Mouse (Mus musculus) lung, postnatal 14 days (tissue): ENCODE results near the gene Xpot.

Experiments used
- DNase-seq: peaks from one replicate; pipeline ENCODE4 v3.0.0; 2021

Gene Xpot

DNA sequence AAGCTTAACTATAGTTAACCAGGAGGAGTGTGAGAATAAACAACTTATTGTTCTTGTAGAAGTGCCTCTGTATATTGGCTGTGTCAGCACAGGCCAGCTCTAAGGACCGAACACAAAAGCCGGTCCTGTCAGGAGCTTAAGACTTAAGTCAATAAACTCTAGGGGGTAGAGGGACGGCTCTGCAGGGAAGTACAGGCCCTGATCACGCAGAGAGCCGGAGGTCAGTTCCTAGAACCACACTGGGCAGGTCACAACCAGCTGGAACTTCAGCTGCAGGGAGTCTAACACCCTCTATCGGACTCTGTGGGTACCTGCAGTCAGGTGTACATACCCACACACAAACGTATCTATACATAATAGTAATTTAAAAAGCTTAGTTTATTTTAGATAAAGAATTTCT is 10.2 kb downstream of the Xpot start:
- DNase-seq = no peak

DNA sequence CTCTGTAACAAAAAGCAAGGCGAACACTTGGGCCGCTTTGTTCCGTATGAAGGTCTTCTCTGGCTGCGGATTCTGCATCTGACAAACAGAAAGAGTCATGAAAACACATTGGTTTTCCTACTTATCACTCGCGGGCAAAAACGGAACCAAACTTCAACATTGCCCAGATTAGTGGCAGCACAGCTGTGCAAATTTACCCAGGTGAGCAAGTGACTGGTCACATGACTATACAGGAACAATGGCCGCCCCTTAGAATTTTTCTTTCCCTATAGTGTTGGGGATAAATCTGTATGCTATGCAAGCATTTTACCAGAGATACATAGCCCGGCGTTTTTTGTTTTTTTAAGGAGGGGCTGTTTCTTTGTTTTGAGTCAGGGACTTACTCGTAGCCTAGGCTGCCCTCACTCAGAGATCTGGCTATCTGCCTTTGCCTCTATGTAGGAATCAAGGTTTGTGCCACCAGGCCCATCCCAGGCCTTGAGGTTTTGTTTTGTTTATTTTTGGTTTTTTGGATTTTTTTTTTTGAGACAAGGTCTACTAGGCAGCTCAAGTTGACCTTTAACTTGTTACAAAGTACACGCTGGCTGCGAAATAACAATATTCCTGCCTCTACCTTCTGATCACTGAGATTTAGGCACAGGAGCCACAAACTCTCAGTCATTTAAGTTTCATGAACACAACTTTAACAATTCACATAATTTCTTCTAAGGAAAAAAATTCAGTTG is 10.8 kb downstream of the Xpot start:
- no peak for DNase-seq

DNA sequence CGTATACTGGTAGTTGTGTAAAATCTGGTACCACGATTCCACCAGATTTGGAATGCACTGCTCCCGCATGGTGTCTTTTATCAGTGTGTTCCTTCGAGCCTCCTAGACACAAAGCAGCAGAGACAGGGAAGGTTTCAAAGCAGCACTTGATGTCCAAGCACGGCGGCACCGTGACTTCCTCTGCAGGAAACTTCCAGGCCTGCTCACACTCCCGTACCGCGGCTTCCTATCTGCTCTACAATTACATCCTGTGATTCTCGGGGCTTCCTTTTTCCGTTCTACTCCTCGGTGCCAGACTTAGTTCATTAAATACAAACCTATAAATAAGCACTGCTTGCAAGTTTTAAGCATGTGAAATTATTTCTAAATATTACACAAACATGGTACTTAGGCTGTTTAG is 12.6 kb downstream of the Xpot start:
- DNase-seq = peak; percentile 51

DNA sequence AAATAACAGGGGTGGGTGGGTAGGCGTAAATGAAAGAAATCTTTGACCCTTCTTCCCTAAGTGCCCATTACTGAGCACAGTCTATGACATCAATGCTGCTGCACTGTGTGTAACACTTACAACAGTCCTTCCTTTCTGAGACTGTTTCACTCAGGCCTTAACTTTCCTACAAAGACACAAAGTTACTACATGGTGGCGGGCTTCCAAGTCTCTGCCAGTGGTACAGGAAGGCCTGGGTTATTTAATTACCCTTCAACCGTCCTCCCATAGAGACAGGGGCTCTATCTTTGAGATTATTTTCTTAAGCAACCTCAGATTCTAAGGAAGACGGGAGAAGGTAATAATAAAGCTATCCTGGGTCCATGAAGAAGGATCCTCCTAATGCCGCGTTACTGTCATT is 13.7 kb downstream of the Xpot start:
- DNase-seq = no peak

DNA sequence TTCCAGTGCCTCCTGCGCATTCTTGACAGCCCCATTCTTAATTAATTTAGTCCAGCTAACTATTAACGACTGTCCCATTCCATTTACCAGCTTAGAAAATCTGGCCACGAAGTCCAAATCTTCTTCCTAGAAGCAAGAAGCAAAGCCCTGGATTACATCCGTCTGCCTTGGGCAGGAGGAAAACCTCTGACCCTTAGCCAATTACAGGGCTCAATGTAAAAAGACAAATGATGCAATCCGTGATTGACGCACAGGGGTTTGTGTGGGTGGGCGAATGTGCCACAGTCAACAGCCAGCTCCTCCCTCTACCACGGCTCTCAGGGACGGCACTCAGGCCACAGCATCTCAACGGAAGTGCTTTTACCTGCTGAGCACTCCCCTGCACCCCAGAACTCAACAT is 14.5 kb downstream of the Xpot start:
- DNase-seq = no peak

DNA sequence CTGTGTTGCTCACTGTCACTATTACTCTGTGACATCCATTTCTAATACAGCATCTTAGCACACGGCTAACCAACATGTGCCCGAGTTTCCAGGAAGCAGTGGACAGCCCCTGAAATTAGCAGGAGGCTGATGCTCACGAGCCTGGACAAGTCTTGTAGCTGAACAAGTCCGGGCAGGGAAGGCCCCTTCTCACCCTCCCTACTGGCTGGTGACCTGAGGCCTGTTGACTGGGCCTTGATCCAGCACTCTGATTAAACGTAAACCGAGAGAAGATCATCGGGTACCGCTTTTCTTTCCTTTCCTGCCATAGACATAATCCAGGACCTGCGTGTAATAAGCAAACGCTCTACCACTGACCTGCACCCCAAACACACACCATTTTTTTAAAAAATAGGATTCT is 18.0 kb downstream of the Xpot start:
- no peak for DNase-seq

DNA sequence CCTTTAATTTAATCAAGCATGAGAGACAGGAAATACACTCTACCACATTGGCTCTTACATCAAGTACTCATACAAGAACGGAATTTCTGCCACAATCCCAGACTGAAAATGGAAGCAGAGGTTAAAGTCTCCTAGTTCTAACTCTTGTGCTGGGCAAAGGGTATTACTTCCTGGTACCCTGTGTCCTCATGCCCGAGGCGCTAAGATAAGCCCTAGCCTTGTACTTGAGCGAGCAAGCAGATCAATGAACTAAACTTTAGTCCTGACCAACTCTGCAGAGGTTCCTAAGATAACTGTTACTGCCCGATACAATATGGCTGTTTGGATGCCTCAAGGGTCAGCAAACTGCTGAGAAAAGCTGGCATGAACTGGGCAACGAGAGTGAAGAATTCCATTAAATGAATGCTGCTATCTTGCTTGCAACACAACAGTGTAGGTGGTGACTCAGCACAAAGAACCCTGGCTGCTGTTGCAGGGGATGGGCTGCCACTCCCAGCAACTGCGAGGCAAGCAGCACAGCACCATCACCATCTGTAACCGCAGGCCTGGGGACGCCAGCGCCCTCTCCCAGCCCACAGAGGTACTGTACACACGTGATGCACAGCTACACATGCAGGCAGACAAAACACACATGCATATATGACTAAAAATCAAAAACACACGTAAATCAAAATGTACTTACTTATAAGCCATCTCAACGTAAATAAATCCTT is 21.3 kb downstream of the Xpot start:
- DNase-seq = no peak

DNA sequence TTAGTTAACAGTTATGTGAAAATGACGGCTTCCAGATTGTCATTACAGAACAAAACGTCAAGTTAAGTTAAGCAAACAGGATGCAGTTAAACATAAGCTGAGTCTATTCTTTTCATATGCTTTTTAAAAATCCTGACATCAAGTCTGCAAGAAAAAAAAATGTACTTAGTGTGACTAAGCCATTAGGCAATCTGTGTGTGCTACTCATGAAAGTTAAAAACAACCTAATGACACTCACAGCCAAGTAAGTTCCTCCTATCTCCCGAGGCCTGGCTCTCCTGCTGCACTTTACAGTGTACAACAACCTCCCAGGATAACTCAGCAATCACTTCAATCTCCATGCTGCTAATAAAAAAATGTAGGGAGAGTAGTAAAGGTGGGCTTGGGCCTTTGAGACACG is 22.6 kb downstream of the Xpot start:
- DNase-seq = no peak

DNA sequence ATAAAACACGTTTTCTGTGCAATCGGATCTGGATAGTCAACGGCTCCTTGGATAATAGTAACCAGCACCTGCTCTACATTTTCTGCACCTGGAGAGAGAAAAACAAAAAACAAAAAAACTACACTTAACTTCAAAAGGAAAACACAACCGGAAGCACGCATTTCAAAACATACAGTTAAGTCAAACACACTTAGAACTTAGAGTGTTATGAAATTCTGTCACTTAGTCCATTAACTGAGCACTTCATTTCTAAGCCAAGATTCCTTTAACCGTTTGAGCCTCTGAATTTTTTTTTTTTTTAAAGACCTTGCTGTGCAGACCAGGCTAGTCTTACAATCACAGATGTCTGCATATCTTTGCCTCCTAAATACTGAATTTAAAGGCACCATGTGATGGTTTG is 24.9 kb downstream of the Xpot start:
- DNase-seq = no peak

DNA sequence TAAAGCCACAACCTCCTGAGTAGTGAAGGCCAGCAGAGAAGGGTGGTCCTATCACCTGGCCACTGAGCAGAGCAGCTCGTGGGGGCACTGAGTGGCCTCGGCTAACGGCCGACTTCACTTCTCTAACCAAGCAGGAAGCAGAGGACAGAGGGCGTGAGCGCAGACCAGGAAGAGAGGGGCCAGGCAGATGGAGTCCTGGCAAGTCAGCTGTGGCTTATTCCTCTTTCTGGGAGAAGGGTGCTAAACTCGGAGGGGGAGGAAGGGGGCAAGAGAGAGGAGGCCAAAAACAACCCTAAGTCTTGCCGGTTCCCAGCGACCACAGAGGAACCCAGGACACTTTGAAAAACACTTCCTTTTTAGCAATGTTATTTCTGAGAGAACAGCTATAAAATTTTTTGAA is 29.6 kb downstream of the Xpot start:
- no peak for DNase-seq

DNA sequence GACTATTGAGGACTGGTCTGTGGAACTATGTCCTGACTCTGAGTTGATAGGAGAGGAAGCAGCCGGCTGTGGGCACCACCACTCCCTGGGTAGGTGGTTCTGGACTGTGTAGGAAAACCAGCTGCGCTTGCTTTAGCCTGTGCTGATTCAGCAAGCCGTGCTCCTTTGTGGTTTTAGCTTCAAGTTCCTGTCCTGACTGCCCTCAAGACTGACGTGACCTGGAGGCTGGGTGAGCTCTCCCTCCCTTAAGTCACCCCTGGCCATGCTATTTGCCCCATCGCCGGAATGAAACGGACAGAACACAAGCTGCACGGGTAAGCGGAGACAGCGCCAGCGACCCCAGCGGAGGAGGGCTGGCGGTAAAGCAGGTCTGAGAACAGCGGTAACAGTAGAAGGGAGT is 35.0 kb downstream of the Xpot start:
- DNase-seq = no peak

DNA sequence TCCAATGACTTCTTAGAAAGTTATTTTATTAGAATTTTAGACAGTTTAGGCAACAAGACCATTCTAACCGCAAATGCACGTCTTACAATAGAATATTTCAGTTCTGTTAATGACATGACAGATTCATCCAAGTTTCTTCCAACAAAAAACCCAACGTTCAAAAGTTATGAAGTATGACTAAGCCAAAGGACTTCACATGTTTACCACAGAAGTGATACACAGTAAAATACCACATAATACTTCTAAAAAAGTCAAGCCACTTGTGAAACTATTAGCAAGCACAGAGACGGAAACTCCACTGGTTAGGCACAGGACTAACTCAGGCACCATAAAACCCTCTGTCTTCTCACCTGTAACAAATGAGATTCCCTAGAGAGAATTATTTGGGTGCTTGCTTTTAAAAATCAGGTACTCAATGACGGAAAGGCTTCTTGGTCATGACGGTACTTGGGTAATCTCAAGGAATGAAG is 38.7 kb downstream of the Xpot start:
- no peak for DNase-seq

DNA sequence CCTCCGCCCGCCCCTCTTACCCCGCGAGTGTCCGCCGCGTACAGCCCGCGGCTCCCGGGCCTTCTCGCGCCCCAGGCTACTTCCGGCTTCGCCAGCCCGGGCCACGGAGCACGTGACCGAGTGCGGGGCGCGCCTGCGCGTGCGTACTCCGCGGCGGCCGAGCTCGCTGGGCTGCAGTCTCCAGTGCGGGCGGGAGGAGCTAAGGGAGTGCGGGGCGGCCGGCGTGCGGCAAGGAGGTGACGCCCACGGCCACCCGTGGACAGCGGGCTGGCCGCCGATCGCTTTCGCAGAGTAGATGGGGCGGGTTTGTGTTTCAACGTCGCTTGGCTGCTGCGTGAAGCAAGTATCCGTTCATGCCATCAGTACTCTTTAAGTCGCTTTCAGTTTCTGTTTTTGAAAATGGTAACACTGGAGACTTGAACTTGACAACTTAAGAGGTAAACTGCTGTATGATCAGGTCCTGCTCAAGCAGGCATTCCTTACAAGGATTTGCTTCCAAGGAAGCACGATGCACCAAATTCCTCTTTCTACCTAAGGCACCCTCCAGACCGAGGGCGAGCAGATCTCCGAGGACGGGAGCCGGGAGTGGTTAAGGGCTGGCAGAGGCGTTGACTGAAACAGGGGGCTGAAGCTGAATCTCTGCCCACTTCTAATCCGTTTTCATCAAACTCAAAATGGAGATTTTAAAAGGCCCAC is 39.3 kb downstream of the Xpot start, which contains the start of gene Tbk1:
Gene Tbk1, minus strand, starts transcription at position 113 of the 696 bp plus-strand sequence.
- DNase-seq = peak; percentile 93

DNA sequence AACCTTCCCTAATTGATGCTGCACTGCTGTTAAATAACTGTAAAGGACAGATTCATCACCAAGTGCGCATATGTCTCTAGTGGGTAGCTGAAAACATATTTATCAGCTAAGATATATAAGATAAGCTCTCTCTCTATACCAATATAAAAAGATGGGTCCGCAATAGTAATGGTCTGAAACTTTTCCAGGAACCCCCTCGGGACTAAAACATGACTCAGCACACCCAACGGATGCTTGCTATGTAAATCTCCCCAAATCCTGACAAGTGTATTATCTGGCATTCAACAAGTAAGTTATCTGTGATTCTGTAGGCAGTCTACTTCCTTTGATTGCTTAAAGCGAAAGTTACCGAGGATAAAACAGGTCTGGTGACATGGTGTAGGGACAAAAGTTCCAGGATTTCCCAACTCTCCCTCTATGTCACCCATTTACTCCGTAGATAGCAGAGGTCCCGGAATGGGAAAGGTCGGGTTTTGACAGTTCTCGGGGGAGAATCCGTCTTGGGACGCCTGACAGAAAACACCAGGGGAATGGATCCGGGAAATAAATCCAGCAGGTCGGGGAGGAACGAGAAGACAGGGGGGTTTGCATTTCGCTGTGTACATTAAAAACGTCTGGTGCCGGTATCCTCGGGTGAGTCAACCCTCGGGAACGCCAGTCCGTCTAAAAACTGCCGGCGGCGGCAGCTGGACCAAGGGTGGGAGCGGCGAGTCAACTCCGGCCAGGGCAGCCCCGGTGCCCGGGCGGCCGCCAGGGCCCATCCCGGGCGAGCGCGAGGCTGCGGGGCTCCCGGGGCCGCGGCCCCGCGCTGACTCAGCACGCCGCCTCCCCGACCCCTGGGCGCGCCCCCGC is 40.1 kb downstream of the Xpot start:
- DNase-seq = no peak

DNA sequence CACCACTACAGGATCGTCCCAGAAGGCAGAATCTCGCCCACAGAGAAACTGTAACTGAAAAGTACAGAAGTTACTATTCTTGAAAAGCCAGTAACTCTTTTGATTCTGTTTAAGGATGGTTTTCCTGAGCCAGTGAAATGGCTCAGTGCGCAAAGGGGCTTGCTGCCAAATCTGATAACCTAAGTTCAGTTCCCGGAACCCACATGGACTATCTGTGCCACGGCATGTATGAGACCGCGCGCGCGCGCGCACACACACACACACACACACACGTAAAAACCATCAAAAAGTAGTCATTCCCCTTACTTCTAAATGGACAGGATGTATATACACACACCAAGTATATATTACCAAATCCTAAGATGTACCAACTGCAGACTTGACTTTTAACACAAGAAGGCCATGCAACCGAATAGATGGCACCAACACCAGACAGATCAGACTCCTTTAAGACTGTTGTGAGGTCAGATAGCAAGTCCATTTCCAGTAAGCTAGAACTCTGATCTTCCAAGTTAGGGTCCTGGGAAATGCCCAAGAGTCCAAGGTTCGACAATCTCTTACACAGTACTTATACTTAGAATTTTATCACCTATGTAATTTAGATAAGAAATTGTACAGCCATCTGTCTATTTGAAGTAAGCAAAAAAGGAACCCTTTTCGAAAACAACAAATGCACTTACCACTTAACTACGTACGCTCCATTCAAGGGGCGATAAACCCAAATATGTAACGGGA is 40.9 kb downstream of the Xpot start:
- DNase-seq = no peak

DNA sequence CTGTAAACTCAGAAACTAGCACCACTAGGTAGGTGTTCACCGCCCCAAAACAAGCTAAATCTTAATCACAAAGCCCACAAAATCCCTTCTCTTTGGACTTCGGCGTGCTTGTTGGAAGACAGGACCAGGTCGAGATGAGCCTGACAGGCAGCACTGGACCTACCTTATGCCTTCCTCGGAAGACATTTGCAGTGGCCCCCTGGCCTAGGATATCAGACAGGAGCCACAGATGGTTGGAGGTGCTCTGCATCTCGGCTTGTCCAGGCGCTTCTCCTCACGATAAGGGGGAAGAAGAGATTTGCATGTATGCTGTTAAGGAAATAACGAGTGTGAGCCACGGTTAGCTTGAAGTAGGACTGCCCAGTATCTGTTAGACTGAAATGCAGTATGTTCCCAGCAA is 42.1 kb downstream of the Xpot start:
- DNase-seq = no peak

DNA sequence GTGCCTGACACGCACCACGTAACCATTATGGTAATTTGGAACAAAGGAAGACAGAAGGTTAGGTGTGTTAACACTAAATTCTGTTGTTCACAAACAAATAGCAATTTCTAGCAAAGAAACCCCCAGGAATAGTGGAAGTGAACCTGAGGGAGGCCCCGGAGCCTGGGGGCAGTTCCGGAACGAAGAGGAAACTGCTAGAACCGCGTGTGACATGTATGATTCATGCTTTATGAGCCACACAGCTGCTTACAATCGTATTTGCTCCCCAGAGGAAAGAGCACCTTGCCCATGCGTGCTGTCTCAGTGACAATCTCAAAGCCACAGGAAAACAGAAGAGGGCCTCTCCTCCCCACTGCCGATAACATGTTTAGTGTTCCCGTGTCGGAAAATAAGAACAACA is 43.1 kb downstream of the Xpot start:
- DNase-seq = no peak

DNA sequence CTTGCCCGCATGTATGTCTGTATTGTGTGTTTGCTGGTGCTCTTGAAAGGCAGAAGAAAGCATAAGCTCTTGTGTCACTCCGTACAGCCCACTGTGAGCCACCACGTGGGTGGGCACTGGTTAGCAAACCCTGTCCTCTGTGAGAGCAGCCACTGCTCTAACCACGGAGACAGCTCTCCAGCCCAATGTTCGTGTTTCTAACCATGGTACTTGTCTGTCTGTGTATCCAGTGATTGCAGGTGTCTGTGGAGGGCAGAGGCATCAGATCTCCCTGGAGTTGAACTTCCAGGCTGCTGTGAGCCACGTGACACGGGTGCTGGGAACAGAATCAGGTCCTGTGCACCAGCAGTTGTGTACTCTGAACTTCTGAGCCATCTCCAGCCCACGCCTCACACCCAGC is 43.8 kb downstream of the Xpot start:
- no peak for DNase-seq

DNA sequence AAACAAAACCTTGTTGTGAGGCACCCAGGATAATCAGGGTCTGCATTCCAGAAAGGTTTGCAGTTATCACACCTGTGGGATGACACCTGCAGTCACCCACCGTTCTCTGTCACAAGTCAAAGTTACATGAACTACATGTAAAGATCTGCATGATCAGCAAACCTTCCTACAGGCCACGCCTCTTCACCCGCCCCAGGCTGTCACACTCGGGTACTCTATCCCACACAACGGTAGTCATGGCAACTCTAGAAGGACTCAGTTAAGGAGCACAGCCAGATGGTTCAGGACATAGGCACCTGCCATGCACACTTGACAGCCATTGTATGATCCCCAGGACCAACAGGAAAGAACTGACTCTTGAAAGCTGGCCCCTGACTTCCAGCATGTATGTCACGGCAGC is 44.7 kb downstream of the Xpot start:
- no peak for DNase-seq

DNA sequence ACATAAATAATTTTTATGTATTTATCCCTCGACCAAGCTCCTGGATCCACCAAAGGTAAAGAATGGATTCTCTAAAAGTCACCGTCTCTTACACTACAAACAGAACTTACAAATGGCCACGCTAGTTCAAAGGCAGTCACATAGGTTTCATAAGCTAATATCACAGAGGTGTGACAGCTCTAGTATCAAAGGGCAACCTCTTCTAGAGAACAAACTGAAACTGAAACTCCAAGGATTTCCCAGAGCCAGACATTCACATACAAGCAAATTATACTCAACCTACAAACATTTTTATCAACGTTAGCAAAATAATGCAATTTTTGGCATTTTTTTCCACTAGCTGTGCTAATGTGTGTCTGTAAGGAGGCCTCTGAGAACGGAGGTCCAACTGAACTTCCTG is 45.8 kb downstream of the Xpot start:
- no peak for DNase-seq

DNA sequence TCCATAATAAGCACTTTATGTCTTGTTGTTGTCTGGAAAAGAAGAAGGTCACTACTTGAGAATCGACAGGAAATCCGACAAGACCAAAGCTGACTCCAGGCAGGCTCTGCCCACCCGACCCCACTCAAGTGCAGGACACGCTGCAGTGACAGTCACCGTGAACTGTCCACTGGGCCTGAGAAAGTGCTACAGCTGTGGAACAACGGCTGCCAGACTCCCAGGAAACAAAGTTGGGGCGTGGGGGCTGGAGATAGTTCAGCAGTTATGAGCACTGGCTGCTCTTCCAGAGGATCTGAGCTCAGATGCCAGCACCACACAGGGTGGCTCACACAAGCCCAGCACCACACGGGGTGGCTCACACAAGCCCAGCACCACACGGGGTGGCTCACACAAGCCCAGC is 49.8 kb downstream of the Xpot start:
- DNase-seq = no peak

DNA sequence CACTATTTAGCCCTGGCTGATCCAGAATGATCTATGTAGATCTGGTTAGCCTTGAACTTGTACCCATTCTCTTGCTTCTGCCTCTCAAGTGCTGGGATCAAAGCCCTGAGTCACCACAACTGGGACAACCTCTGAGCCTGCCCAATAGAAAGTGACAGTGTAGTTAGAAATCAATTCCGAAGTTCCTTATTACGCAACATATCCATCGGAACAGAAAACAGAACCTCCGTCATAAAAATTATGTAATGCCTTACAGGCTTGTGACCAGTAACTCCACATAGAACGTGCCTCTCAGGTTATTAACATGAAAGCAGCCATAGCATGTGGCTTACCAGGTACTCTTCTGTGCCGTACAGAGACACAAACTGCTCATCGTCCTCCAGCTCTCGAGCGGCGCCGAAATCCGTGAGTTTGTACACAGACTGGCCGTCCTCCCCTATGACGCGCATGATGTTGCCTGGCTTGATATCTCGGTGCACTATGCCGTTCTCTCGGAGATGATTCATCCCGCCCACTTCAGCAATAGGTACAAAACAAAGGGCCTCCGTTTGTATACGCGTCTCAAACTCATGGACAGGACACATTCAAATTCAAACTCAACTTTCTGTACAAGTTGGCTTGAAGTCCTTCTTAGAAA is 54.5 kb downstream of the Xpot start:
- DNase-seq = no peak
